Mouse (Mus musculus) heart, postnatal 4 days (tissue): ENCODE measurements around the gene Efs. TPM values are rescaled to one million over a fixed set of nuclear protein-coding genes. Genes with fewer than 3 reads are reported as not detected.
"Not testable (repeated sequence)": the region's sequence is repeated elsewhere in the genome, so short reads cannot be mapped to it uniquely, and the experiment has no call there.

Source experiments
- DNase-seq: peaks from one replicate; pipeline ENCODE4 v3.0.0; 2021
- total RNA-seq, 2 experiments: library from RNA; stranded (reverse); gene quantifications; 2 replicates each; pipeline ENCODE4 v1.2.3; 2021

Efs gene
- total RNA-seq, result 10 to 100 TPM; 10.5 to 10.9 TPM

GRCm38 (mm10) chr14:54925349-54926342 lies at the start of gene Efs:
TSS of gene Efs (minus strand) at chr14:54926126.
- peak; percentile 77 for DNase-seq

GRCm38 (mm10) chr14:54974068-54974791 lies 48.3 kb upstream of the Efs start:
- DNase-seq, result no peak

GRCm38 (mm10) chr14:54972786-54973185 lies 46.9 kb upstream of the Efs start:
- DNase-seq, result not testable (repeated sequence)

GRCm38 (mm10) chr14:54968344-54968743 lies 42.4 kb upstream of the Efs start:
- DNase-seq, result peak; percentile 86

GRCm38 (mm10) chr14:54967874-54968273 lies 41.9 kb upstream of the Efs start:
- DNase-seq, result peak; percentile 63

- peak; percentile 81 for DNase-seq
Observed at GRCm38 (mm10) chr14:54966320-54966977, 40.5 kb upstream of the Efs start, which contains the start of gene Myh6. TSS of gene Myh6 (minus strand) at chr14:54966927.

GRCm38 (mm10) chr14:54965631-54966030 lies 39.7 kb upstream of the Efs start:
- DNase-seq, result no peak

GRCm38 (mm10) chr14:54965044-54965443 lies 39.1 kb upstream of the Efs start:
- DNase-seq, result no peak

- DNase-seq, result no peak
Observed at GRCm38 (mm10) chr14:54963727-54964126, 37.8 kb upstream of the Efs start.

GRCm38 (mm10) chr14:54962714-54963113 lies 36.8 kb upstream of the Efs start:
- no peak for DNase-seq

GRCm38 (mm10) chr14:54961487-54961886 lies 35.6 kb upstream of the Efs start:
- DNase-seq, result no peak

- DNase-seq, result no peak
Observed at GRCm38 (mm10) chr14:54960769-54961168, 34.8 kb upstream of the Efs start.

GRCm38 (mm10) chr14:54959853-54960613 lies 34.1 kb upstream of the Efs start:
- peak; percentile 48 for DNase-seq

- DNase-seq, result no peak
Observed at GRCm38 (mm10) chr14:54959197-54959596, 33.3 kb upstream of the Efs start.

GRCm38 (mm10) chr14:54958503-54958902 lies 32.6 kb upstream of the Efs start:
- no peak for DNase-seq

- DNase-seq, result peak; percentile 54
Observed at GRCm38 (mm10) chr14:54956533-54956932, 30.6 kb upstream of the Efs start.

- no peak for DNase-seq
Observed at GRCm38 (mm10) chr14:54955481-54955880, 29.6 kb upstream of the Efs start.

- no peak for DNase-seq
Observed at GRCm38 (mm10) chr14:54954474-54954873, 28.5 kb upstream of the Efs start.

GRCm38 (mm10) chr14:54953664-54954206 lies 27.8 kb upstream of the Efs start:
- no peak for DNase-seq

GRCm38 (mm10) chr14:54951587-54951986 lies 25.7 kb upstream of the Efs start:
- no peak for DNase-seq

- no peak for DNase-seq
Observed at GRCm38 (mm10) chr14:54950493-54950892, 24.6 kb upstream of the Efs start.

GRCm38 (mm10) chr14:54948781-54949180 lies 22.9 kb upstream of the Efs start:
- no peak for DNase-seq
